In the genomic region with DNA sequence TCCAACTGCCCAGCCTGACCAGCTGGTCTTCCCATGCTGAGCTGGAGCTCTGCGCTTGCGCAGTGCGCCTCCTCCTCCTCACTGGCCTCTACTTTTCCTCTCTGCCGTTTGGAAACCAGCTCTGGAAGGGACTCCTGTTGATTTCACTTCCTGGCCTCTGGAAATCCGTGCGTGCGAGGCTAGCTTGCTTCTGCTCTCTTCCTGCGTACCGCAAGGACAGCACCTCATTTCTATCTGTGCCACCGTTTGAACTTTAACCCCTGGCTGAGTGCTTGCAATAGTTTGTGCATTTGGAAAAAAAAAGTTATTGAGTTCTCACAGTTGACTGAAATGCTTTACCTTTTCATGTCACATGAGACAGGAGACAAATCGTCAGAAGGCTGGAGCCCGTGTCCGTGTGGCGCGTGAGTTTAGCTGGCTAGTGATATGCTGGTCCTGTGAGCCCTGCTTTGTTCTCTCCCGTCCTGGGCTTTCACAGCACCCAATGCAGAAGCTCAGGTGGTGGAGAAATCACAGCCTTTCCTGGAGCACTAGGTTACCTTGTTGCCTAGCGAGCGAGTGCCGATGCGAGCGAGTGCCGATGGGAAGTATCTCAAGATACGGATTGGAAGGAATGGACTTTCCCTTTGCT, we compare ENCODE assay signal across 25 mouse cellular contexts. TPM values are rescaled to one million over a fixed set of nuclear protein-coding genes. Genes with fewer than 3 reads are reported as not detected.
DNase-seq lines count a peak whose midpoint lies in the region; ATAC-seq and TF ChIP-seq lines count a peak whose summit lies in the region.
"Had no signal": no experiment of that assay in that cellular context is flagged by ENCODE, and none has a peak within 500 bp of the region (broad histone marks: within the 10 kb centered on the region; RNA-seq: fewer than 3 reads in every experiment).

No protein-coding gene starts in this region.

- no peak overlapping the region for H3K4me2 ChIP-seq in kidney, embryonic 15.5 days
- 0 out of 2 replicates have a peak overlapping the region, but pooled peaks have one; percentile 22 for H3K4me2 ChIP-seq in liver, embryonic 11.5 days
- peak overlapping the region; percentile 8 for H3K4me2 ChIP-seq in liver, postnatal 0 days (ENCODE audit: low read depth, low read length)
- H3K4me2 ChIP-seq: embryonic facial prominence, embryonic 13.5 days; forebrain, embryonic 13.5 days; hindbrain, embryonic 14.5 days; midbrain, embryonic 11.5 days; neural tube, embryonic 15.5 days had no signal

- no peaks in the 10 kb centered on the region for H3K27me3 ChIP-seq in kidney, adult 2 months (replicated peaks; ENCODE audit: control insufficient read depth, insufficient read depth, low read length)
- no peaks in the 10 kb centered on the region for H3K27me3 ChIP-seq in kidney, embryonic 15.5 days
- H3K27me3 ChIP-seq in liver, embryonic 11.5 days (replicated peaks; ENCODE audit: control insufficient read depth, insufficient read depth, low read length) = no peaks in the 10 kb centered on the region
- no peaks in the 10 kb centered on the region for H3K27me3 ChIP-seq in liver, postnatal 0 days (ENCODE audit: insufficient read depth, low read length)
- H3K27me3 ChIP-seq: embryonic facial prominence, embryonic 13.5 days; neural tube, embryonic 15.5 days had no signal

- peak; percentile 66 for DNase-seq in kidney, adult 2 months
- no peak for DNase-seq in liver, embryonic 11.5 days (ENCODE audit: low spot score)
- DNase-seq in liver, postnatal 0 days = peak; percentile 47
- no peak for DNase-seq in left cerebral cortex, postnatal 4 days
- DNase-seq in T-cell, adult 2 months (ENCODE audit: low spot score) = no peak
- DNase-seq: adrenal gland, adult 2 months; cerebellum, adult 2 months; cerebellum, postnatal 25 days; heart, postnatal 4 days; kidney, postnatal 14 days; lung, adult 2 months; lung, postnatal 14 days; right cerebral cortex, adult 18-20 months; thymus, adult 2 months; thymus, postnatal 4 days had no signal

- 0 out of 2 replicates have a peak overlapping the region, but pooled peaks have one; percentile 1 for H3K27ac ChIP-seq in kidney, adult 2 months (ENCODE audit: insufficient read depth, low read depth, low read length)
- H3K27ac ChIP-seq in kidney, embryonic 15.5 days = no peak overlapping the region
- peak overlapping the region; percentile 16; the same call in 1 of the 2 replicates for H3K27ac ChIP-seq in brown adipose tissue, adult 24 weeks (replicated peaks; ENCODE audit: low read depth, low read length)
- peak overlapping the region; percentile 32; the same call in 1 of the 2 replicates for H3K27ac ChIP-seq in liver, embryonic 11.5 days (ENCODE audit: low read depth, low read length)
- peak overlapping the region; percentile 66 for H3K27ac ChIP-seq in liver, postnatal 0 days (ENCODE audit: low read depth)
- H3K27ac ChIP-seq: embryonic facial prominence, embryonic 13.5 days; forebrain, embryonic 13.5 days; hindbrain, embryonic 14.5 days; neural tube, embryonic 15.5 days had no signal

- H3K9me3 ChIP-seq in kidney, embryonic 15.5 days (replicated peaks) = no peaks in the 10 kb centered on the region
- H3K9me3 ChIP-seq in liver, embryonic 11.5 days (ENCODE audit: control insufficient read depth, low read length) = no peaks in the 10 kb centered on the region
- no peaks in the 10 kb centered on the region for H3K9me3 ChIP-seq in liver, postnatal 0 days (ENCODE audit: low read length)
- H3K9me3 ChIP-seq: embryonic facial prominence, embryonic 13.5 days; forebrain, embryonic 13.5 days; neural tube, embryonic 15.5 days had no signal

- H3K4me3 ChIP-seq in kidney, adult 2 months (ENCODE audit: insufficient read depth, low read depth, low read length) = no peak overlapping the region
- H3K4me3 ChIP-seq in kidney, embryonic 15.5 days (replicated peaks) = no peak overlapping the region
- H3K4me3 ChIP-seq in brown adipose tissue, adult 24 weeks (ENCODE audit: insufficient read depth, low read depth, low read length) = no peak overlapping the region
- H3K4me3 ChIP-seq in liver, embryonic 11.5 days (ENCODE audit: low read depth, low read length) = no peak overlapping the region
- H3K4me3 ChIP-seq in liver, postnatal 0 days (ENCODE audit: low read depth, low read length) = no peak overlapping the region
- H3K4me3 ChIP-seq: embryonic facial prominence, embryonic 13.5 days; erythroblast, embryonic 14.5 days; forebrain, embryonic 13.5 days; left cerebral cortex, adult 2 months; neural tube, embryonic 15.5 days had no signal

- H3K4me1 ChIP-seq in kidney, adult 2 months (ENCODE audit: control insufficient read depth, insufficient read depth, low read length) = peaks cover 37% of the 10 kb centered on the region
- H3K4me1 ChIP-seq in kidney, embryonic 15.5 days = peaks cover 48% of the 10 kb centered on the region
- peaks cover 31% of the 10 kb centered on the region for H3K4me1 ChIP-seq in brown adipose tissue, adult 24 weeks (ENCODE audit: control insufficient read depth, insufficient read depth, insufficient read length, low read length)
- peaks cover 35% of the 10 kb centered on the region for H3K4me1 ChIP-seq in liver, embryonic 11.5 days (replicated peaks; ENCODE audit: control insufficient read depth, insufficient read depth, low read length)
- peaks cover 29% of the 10 kb centered on the region for H3K4me1 ChIP-seq in liver, postnatal 0 days (ENCODE audit: insufficient read depth)

- ATAC-seq in kidney, embryonic 15.5 days (replicated peaks; ENCODE audit: low FRiP score) = no peak
- ATAC-seq in liver, embryonic 11.5 days (replicated peaks; ENCODE audit: low FRiP score) = no peak
- peak; percentile 63 for ATAC-seq in liver, postnatal 0 days
- ATAC-seq: CD4-positive, CD25-positive, alpha-beta regulatory T cell, adult 4 months; forebrain, embryonic 13.5 days had no signal

- no peak overlapping the region for H3K9ac ChIP-seq in kidney, embryonic 15.5 days
- no peak overlapping the region for H3K9ac ChIP-seq in liver, embryonic 11.5 days (ENCODE audit: low read depth, low read length)
- H3K9ac ChIP-seq in liver, postnatal 0 days (replicated peaks) = no peak overlapping the region; the same call in 1 of the 2 replicates
- H3K9ac ChIP-seq: embryonic facial prominence, embryonic 13.5 days; forebrain, embryonic 13.5 days; hindbrain, embryonic 14.5 days; neural tube, embryonic 15.5 days had no signal

- no peak for TF ChIP-seq CTCF in kidney, adult 2 months (conservative IDR thresholded peaks at IDR 0.05; ENCODE audit: insufficient read depth, insufficient read length, low read depth, low read length)
- no peak for TF ChIP-seq CTCF in liver, postnatal 0 days (IDR thresholded peaks at IDR 0.05; ENCODE audit: low read depth)

- H3K36me3 ChIP-seq in kidney, adult 2 months (ENCODE audit: control insufficient read depth, insufficient read depth, low read length) = no peaks in the 10 kb centered on the region
- peaks cover 6% of the 10 kb centered on the region; the same call in 1 of the 2 replicates for H3K36me3 ChIP-seq in kidney, embryonic 15.5 days
- H3K36me3 ChIP-seq in liver, embryonic 11.5 days (ENCODE audit: control insufficient read depth, insufficient read depth, low read length) = no peaks in the 10 kb centered on the region; the same call in 1 of the 2 replicates
- H3K36me3 ChIP-seq in liver, postnatal 0 days (replicated peaks; ENCODE audit: insufficient read depth, low read length) = no peaks in the 10 kb centered on the region
- H3K36me3 ChIP-seq: neural tube, embryonic 15.5 days had no signal

- TF ChIP-seq POLR2A in kidney, adult 2 months (IDR thresholded peaks at IDR 0.05; ENCODE audit: low read depth, low read length) = no peak

- no peak for TF ChIP-seq EP300 in liver, postnatal 0 days (IDR thresholded peaks at IDR 0.05; ENCODE audit: low read depth)

- WGBS in kidney, adult 2 months = 60% methylated on average over 23 of the region's 23 CpGs
- 85% methylated on average over 23 of the region's 23 CpGs for WGBS in kidney, embryonic 15.5 days
- WGBS in liver, embryonic 11.5 days = 74% methylated on average over 23 of the region's 23 CpGs
- 66% methylated on average over 23 of the region's 23 CpGs for WGBS in liver, postnatal 0 days (ENCODE audit: insufficient replicate concordance)

- intact Hi-C loops in left cerebral cortex, postnatal 4 days (cut with DNase I) = no loop called here

RNA-seq across cellular contexts. Expression of a gene that starts 20.3 kb away (rescaled TPM):
- polyA plus RNA-seq in kidney, adult 2 months (2012; rRNA removed) = 20.6 and 22.0 TPM in 2 replicates
- 11.2 and 12.9 TPM in 2 replicates for polyA plus RNA-seq in kidney, embryonic 15.5 days (2015; fragmentation: Nextera tagmentation; extraction: Ambion mirVana)
- polyA plus RNA-seq in brown adipose tissue, adult 24 weeks (2012; ENCODE audit: insufficient read depth, insufficient read length, missing spikeins) = 11.1 and 13.9 TPM in 2 replicates
- polyA plus RNA-seq in liver, embryonic 11.5 days (2014; fragmentation: Nextera tagmentation; extraction: Ambion mirVana) = 8.1 and 9.1 TPM in 2 replicates
- polyA plus RNA-seq in liver, postnatal 0 days (2015; fragmentation: Nextera tagmentation; extraction: Ambion mirVana) = 1.9 and 2.2 TPM in 2 replicates
- total RNA-seq in left cerebral cortex, postnatal 4 days (2021) = 100 to 1,000 TPM; 103 to 107 TPM

Comparison
In these comparisons a context has a peak if more than half of its experiments do, and no peak if none do; other contexts are left out.
1. DNase-seq: peak in kidney, adult 2 months (single experiment) and liver, postnatal 0 days (single experiment); none in liver, embryonic 11.5 days (single experiment), left cerebral cortex, postnatal 4 days (single experiment) and T-cell, adult 2 months (single experiment).